24 mouse cellular contexts compared by ENCODE assay signal in genomic region chr13:92780076-92780475, GRCm38 (mm10). TPM values are rescaled to one million over a fixed set of nuclear protein-coding genes. Genes with fewer than 3 reads are reported as not detected.
"Had no signal": no experiment of that assay in that cellular context is flagged by ENCODE, and none has a peak within 500 bp of the region (broad histone marks: within the 10 kb centered on the region; RNA-seq: fewer than 3 reads in every experiment).

No protein-coding gene starts in this region.

- H3K9me3 ChIP-seq: heart, embryonic 10.5 days; heart, embryonic 12.5 days; hindbrain, embryonic 10.5 days; hindbrain, embryonic 12.5 days; limb, embryonic 10.5 days; limb, embryonic 12.5 days had no signal

- DNase-seq: forebrain, postnatal 0 days; gastrocnemius, postnatal 25 days; heart, adult 18-20 months; heart, postnatal 10 days; heart, postnatal 4 days; kidney, adult 18-20 months; kidney, adult 8-10 months; kidney, postnatal 10 days; kidney, postnatal 25 days; kidney, postnatal 4 days; liver had no signal

- H3K36me3 ChIP-seq: hindbrain, embryonic 10.5 days; hindbrain, embryonic 12.5 days; limb, embryonic 10.5 days; limb, embryonic 12.5 days had no signal

- ATAC-seq: forebrain, postnatal 0 days; hindbrain, embryonic 16.5 days; inflammation-experienced regulatory T-cells, adult 6 months had no signal

- H3K4me2 ChIP-seq: heart, embryonic 12.5 days; hindbrain, embryonic 12.5 days; hindbrain, embryonic 14.5 days; limb, embryonic 12.5 days; liver, embryonic 11.5 days had no signal

- H3K4me1 ChIP-seq: hindbrain, embryonic 12.5 days had no signal

- H3K9ac ChIP-seq: forebrain, postnatal 0 days; heart, embryonic 12.5 days; hindbrain, embryonic 12.5 days; hindbrain, embryonic 14.5 days; limb, embryonic 12.5 days had no signal

- H3K4me3 ChIP-seq: heart, embryonic 10.5 days; heart, embryonic 12.5 days; hindbrain, embryonic 10.5 days; hindbrain, embryonic 12.5 days; layer of hippocampus, adult 2 months; left cerebral cortex, adult 2 months; limb, embryonic 10.5 days; limb, embryonic 12.5 days had no signal

- H3K27me3 ChIP-seq: heart, embryonic 12.5 days; hindbrain, embryonic 12.5 days had no signal

- H3K27ac ChIP-seq: heart, embryonic 10.5 days; hindbrain, embryonic 10.5 days; hindbrain, embryonic 12.5 days; hindbrain, embryonic 14.5 days; layer of hippocampus, adult 2 months; left cerebral cortex, adult 2 months; limb, embryonic 10.5 days; limb, embryonic 12.5 days had no signal

RNA-seq across cellular contexts. Expression of gene Thbs4, which starts 14.5 kb away (rescaled TPM):
- total RNA-seq: granulocyte monocyte progenitor cell, adult 5-6 weeks had no signal
- polyA plus RNA-seq: inflammation-experienced regulatory T-cells, adult 6 months had no signal
